11 mouse cellular contexts compared by ENCODE assay signal in genomic region chr2:25194006-25194405, GRCm38 (mm10). TPM values are rescaled to one million over a fixed set of nuclear protein-coding genes. Genes with fewer than 3 reads are reported as not detected.
A peak's percentile ranks its signal among the peaks of the same experiment; 100 is the strongest.
DNase-seq lines count a peak whose midpoint lies in the region; ATAC-seq and TF ChIP-seq lines count a peak whose summit lies in the region.
"Had no signal": no experiment of that assay in that cellular context is flagged by ENCODE, and none has a peak within 500 bp of the region (broad histone marks: within the 10 kb centered on the region; RNA-seq: fewer than 3 reads in every experiment).

No protein-coding gene starts in this region.

- H3K36me3 ChIP-seq in heart, embryonic 14.5 days (ENCODE audit: control insufficient read depth, insufficient read depth, low read length): peaks cover 9% of the 10 kb centered on the region
- H3K36me3 ChIP-seq in lung, embryonic 14.5 days (ENCODE audit: insufficient read depth): peaks cover 14% of the 10 kb centered on the region
- peaks cover 8% of the 10 kb centered on the region; the same call in 1 of the 2 replicates for H3K36me3 ChIP-seq in liver, postnatal 0 days (replicated peaks; ENCODE audit: insufficient read depth, low read length)

- no peak for DNase-seq in heart, adult 9 months (ENCODE audit: low spot score in 2 of 2)
- DNase-seq in lung, embryonic 14.5 days: no peak
- no peak for DNase-seq in lung, postnatal 36 days
- no peak for DNase-seq in liver, postnatal 0 days
- no peak for DNase-seq in adrenal gland, postnatal 25 days
- DNase-seq in retina, postnatal 1 day: no peak

- 64% methylated on average over 5 of the region's 5 CpGs for WGBS in heart, embryonic 14.5 days
- 74% methylated on average over 5 of the region's 5 CpGs for WGBS in lung, embryonic 14.5 days
- WGBS in bone marrow, adult 2 months: 18% methylated on average over 5 of the region's 5 CpGs
- WGBS in liver, postnatal 0 days (ENCODE audit: insufficient replicate concordance): 40% methylated on average over 5 of the region's 5 CpGs

- H3K4me1 ChIP-seq in heart, embryonic 14.5 days (ENCODE audit: control insufficient read depth in 2 of 2, insufficient read depth in 2 of 2, low read length in 2 of 2): peaks cover 9 to 26% of the 10 kb centered on the region in 2 experiments; a peak in 3 of 4 replicates
- H3K4me1 ChIP-seq in lung, embryonic 14.5 days (ENCODE audit: insufficient read depth): peaks cover 8% of the 10 kb centered on the region
- H3K4me1 ChIP-seq in bone marrow, adult 2 months (ENCODE audit: control insufficient read depth, insufficient read depth, low read length): peaks cover 14% of the 10 kb centered on the region
- H3K4me1 ChIP-seq in liver, postnatal 0 days (ENCODE audit: insufficient read depth): peaks cover 36% of the 10 kb centered on the region

- no peaks in the 10 kb centered on the region for H3K9me3 ChIP-seq in heart, embryonic 14.5 days (ENCODE audit: control insufficient read depth, low read length)
- no peaks in the 10 kb centered on the region for H3K9me3 ChIP-seq in lung, embryonic 14.5 days (ENCODE audit: low read depth, low read length)
- H3K9me3 ChIP-seq in liver, postnatal 0 days (ENCODE audit: low read length): no peaks in the 10 kb centered on the region

- H3K4me3 ChIP-seq in heart, embryonic 14.5 days (ENCODE audit: control insufficient read depth in 1 of 2, insufficient read depth in 1 of 2, low read depth in 1 of 2, low read length in 2 of 2): no peak overlapping the region
- H3K4me3 ChIP-seq in lung, embryonic 14.5 days (ENCODE audit: low read depth, low read length): no peak overlapping the region
- H3K4me3 ChIP-seq in bone marrow, adult 2 months (replicated peaks; ENCODE audit: control insufficient read depth, low read depth, low read length): peak overlapping the region; percentile 86
- peak overlapping the region; percentile 20 for H3K4me3 ChIP-seq in liver, postnatal 0 days (ENCODE audit: low read depth, low read length)

- ATAC-seq in heart, embryonic 14.5 days (ENCODE audit: insufficient number of reproducible peaks, insufficient read depth, low FRiP score, low read depth): no peak
- no peak for ATAC-seq in lung, embryonic 14.5 days (ENCODE audit: insufficient read depth)
- ATAC-seq in liver, postnatal 0 days: no peak

- TF ChIP-seq POLR2A in bone marrow, adult 2 months (IDR thresholded peaks at IDR 0.05; ENCODE audit: borderline replicate concordance, control insufficient read depth, low read depth, low read length): no peak

- peak overlapping the region; percentile 72; the same call in 1 of the 2 replicates for H3K4me2 ChIP-seq in heart, embryonic 14.5 days (ENCODE audit: low read length)
- H3K4me2 ChIP-seq in lung, embryonic 14.5 days: peak overlapping the region; percentile 63; the same call in 1 of the 2 replicates
- H3K4me2 ChIP-seq in liver, postnatal 0 days (ENCODE audit: low read depth, low read length): peak overlapping the region; percentile 83

- TF ChIP-seq CTCF in lung, embryonic 14.5 days (IDR thresholded peaks at IDR 0.05; ENCODE audit: low read depth): no peak
- TF ChIP-seq CTCF in bone marrow, adult 2 months (IDR thresholded peaks at IDR 0.05; ENCODE audit: control insufficient read depth, insufficient read depth, low read length): no peak
- no peak for TF ChIP-seq CTCF in liver, postnatal 0 days (IDR thresholded peaks at IDR 0.05; ENCODE audit: low read depth)

- H3K27ac ChIP-seq in heart, embryonic 14.5 days (replicated peaks in 1 of 2; ENCODE audit: control insufficient read depth in 1 of 2, insufficient read depth in 1 of 2, low read depth in 2 of 2, low read length in 2 of 2): peak overlapping the region in 1 of 2 experiments; percentile 59; a peak in 2 of 4 replicates
- H3K27ac ChIP-seq in lung, embryonic 14.5 days (ENCODE audit: low read depth): no peak overlapping the region
- peak overlapping the region; percentile 93 for H3K27ac ChIP-seq in bone marrow, adult 2 months (ENCODE audit: control insufficient read depth, insufficient read depth, low read depth, low read length, poor library complexity)
- H3K27ac ChIP-seq in liver, postnatal 0 days (ENCODE audit: low read depth): peak overlapping the region; percentile 70

- peaks cover 5% of the 10 kb centered on the region for H3K27me3 ChIP-seq in heart, embryonic 14.5 days (ENCODE audit: control insufficient read depth, insufficient read depth, low read length)
- peaks cover 17% of the 10 kb centered on the region for H3K27me3 ChIP-seq in lung, embryonic 14.5 days (ENCODE audit: insufficient read depth, low read length)
- H3K27me3 ChIP-seq in liver, postnatal 0 days (ENCODE audit: insufficient read depth, low read length): no peaks in the 10 kb centered on the region

- TF ChIP-seq EP300 in liver, postnatal 0 days (IDR thresholded peaks at IDR 0.05; ENCODE audit: low read depth): no peak

- peak overlapping the region; percentile 30; the same call in 1 of the 2 replicates for H3K9ac ChIP-seq in heart, embryonic 14.5 days (ENCODE audit: low read length)
- no peak overlapping the region for H3K9ac ChIP-seq in lung, embryonic 14.5 days
- H3K9ac ChIP-seq in liver, postnatal 0 days (replicated peaks): no peak overlapping the region

RNA-seq across cellular contexts. Expression of gene Tor4a, which starts 2.7 kb away (rescaled TPM):
- 6.5 and 8.0 TPM in 2 replicates for polyA plus RNA-seq in heart, embryonic 14.5 days (2014; fragmentation: Nextera tagmentation; extraction: Ambion mirVana)
- 7.5 and 8.2 TPM in 2 replicates for polyA plus RNA-seq in lung, embryonic 14.5 days (2014; fragmentation: Nextera tagmentation; extraction: Ambion mirVana)
- 3.9 and 8.9 TPM in 2 replicates for polyA plus RNA-seq in bone marrow, adult 2 months (2011; ENCODE audit: insufficient read depth, insufficient read length, low replicate concordance, missing spikeins)
- 5.4 and 6.0 TPM in 2 replicates for polyA plus RNA-seq in liver, postnatal 0 days (2015; fragmentation: Nextera tagmentation; extraction: Ambion mirVana)
- 28.1 and 33.9 TPM in 2 replicates for total RNA-seq in adrenal gland, postnatal 25 days (2021)

RNA-seq across cellular contexts. Expression of gene Nrarp, which starts 13.4 kb away (rescaled TPM):
- 11.9 and 13.9 TPM in 2 replicates for polyA plus RNA-seq in heart, embryonic 14.5 days (2014; fragmentation: Nextera tagmentation; extraction: Ambion mirVana)
- polyA plus RNA-seq in lung, embryonic 14.5 days (2014; fragmentation: Nextera tagmentation; extraction: Ambion mirVana): 13.7 and 14.9 TPM in 2 replicates
- polyA plus RNA-seq in bone marrow, adult 2 months (2011; ENCODE audit: insufficient read depth, insufficient read length, low replicate concordance, missing spikeins): 1.7 and 2.6 TPM in 2 replicates
- 1.3 and 1.7 TPM in 2 replicates for polyA plus RNA-seq in liver, postnatal 0 days (2015; fragmentation: Nextera tagmentation; extraction: Ambion mirVana)
- 2.2 and 4.0 TPM in 2 replicates for total RNA-seq in adrenal gland, postnatal 25 days (2021)

RNA-seq across cellular contexts. Expression of gene Nelfb, which starts 17.3 kb away (rescaled TPM):
- polyA plus RNA-seq in heart, embryonic 14.5 days (2014; fragmentation: Nextera tagmentation; extraction: Ambion mirVana): 58.4 and 65.9 TPM in 2 replicates
- polyA plus RNA-seq in lung, embryonic 14.5 days (2014; fragmentation: Nextera tagmentation; extraction: Ambion mirVana): 96.6 and 108 TPM in 2 replicates
- 26.7 and 38.0 TPM in 2 replicates for polyA plus RNA-seq in bone marrow, adult 2 months (2011; ENCODE audit: insufficient read depth, insufficient read length, low replicate concordance, missing spikeins)
- 19.3 and 22.3 TPM in 2 replicates for polyA plus RNA-seq in liver, postnatal 0 days (2015; fragmentation: Nextera tagmentation; extraction: Ambion mirVana)
- 61.8 and 66.9 TPM in 2 replicates for total RNA-seq in adrenal gland, postnatal 25 days (2021)

RNA-seq across cellular contexts. Expression of gene Stpg3, which starts 20.4 kb away (rescaled TPM):
- not detected in 2 replicates for polyA plus RNA-seq in heart, embryonic 14.5 days (2014; fragmentation: Nextera tagmentation; extraction: Ambion mirVana)
- polyA plus RNA-seq in lung, embryonic 14.5 days (2014; fragmentation: Nextera tagmentation; extraction: Ambion mirVana): not detected in 2 replicates
- polyA plus RNA-seq in bone marrow, adult 2 months (2011; ENCODE audit: insufficient read depth, insufficient read length, low replicate concordance, missing spikeins): not detected in 2 replicates
- polyA plus RNA-seq in liver, postnatal 0 days (2015; fragmentation: Nextera tagmentation; extraction: Ambion mirVana): not detected in 2 replicates
- total RNA-seq in adrenal gland, postnatal 25 days (2021): not detected in 2 replicates
- total RNA-seq: left cerebral cortex, postnatal 10 days had no signal
- polyA plus RNA-seq: inflammation-experienced regulatory T-cells, adult 6 months; neural tube, embryonic 11.5 days had no signal

RNA-seq across cellular contexts. Expression of gene Fam166a, which starts 24.5 kb away (rescaled TPM):
- 0.93 TPM in 1 of 2 replicates, not detected in the other for polyA plus RNA-seq in heart, embryonic 14.5 days (2014; fragmentation: Nextera tagmentation; extraction: Ambion mirVana)
- polyA plus RNA-seq in lung, embryonic 14.5 days (2014; fragmentation: Nextera tagmentation; extraction: Ambion mirVana): 0.47 TPM in 1 of 2 replicates, not detected in the other
- not detected in 2 replicates for polyA plus RNA-seq in bone marrow, adult 2 months (2011; ENCODE audit: insufficient read depth, insufficient read length, low replicate concordance, missing spikeins)
- not detected in 2 replicates for polyA plus RNA-seq in liver, postnatal 0 days (2015; fragmentation: Nextera tagmentation; extraction: Ambion mirVana)
- 0.46 TPM in 1 of 2 replicates, not detected in the other for total RNA-seq in adrenal gland, postnatal 25 days (2021)
- total RNA-seq: left cerebral cortex, postnatal 10 days had no signal
- polyA plus RNA-seq: inflammation-experienced regulatory T-cells, adult 6 months; neural tube, embryonic 11.5 days had no signal

Comparison
In these comparisons a context has a peak if more than half of its experiments do, and no peak if none do; other contexts are left out.
1. H3K4me3 ChIP-seq: peak in bone marrow, adult 2 months (single experiment) and liver, postnatal 0 days (single experiment); none in heart, embryonic 14.5 days (0 of 2) and lung, embryonic 14.5 days (single experiment).
2. Peak in every context shown above with its lines, with median percentiles within 50 percentile points of each other: H3K4me2 ChIP-seq.